Mouse (Mus musculus): ENCODE results near the gene Lamb3.
"Not testable (repeated sequence)": the region's sequence is repeated elsewhere in the genome, so short reads cannot be mapped to it uniquely, and the experiment has no call there.

The Lamb3 gene

GRCm38 (mm10) chr1:193250026-193250425, 42.5 kb downstream of the Lamb3 start:
- DNase-seq: no peak

GRCm38 (mm10) chr1:193251386-193251785, 43.9 kb downstream of the Lamb3 start:
- no peak for DNase-seq

- no peak for DNase-seq
These were observed 45.1 kb downstream of the Lamb3 start for GRCm38 (mm10) chr1:193252616-193253015.

GRCm38 (mm10) chr1:193253895-193254294, 46.4 kb downstream of the Lamb3 start:
- DNase-seq: not testable (repeated sequence)

GRCm38 (mm10) chr1:193255032-193255431, 47.5 kb downstream of the Lamb3 start:
- DNase-seq: no peak

- peak in 1 of 2 experiments; percentile 54 for DNase-seq
These were observed 48.2 kb downstream of the Lamb3 start for GRCm38 (mm10) chr1:193255488-193256288.

GRCm38 (mm10) chr1:193256289-193256577, 48.7 kb downstream of the Lamb3 start:
- DNase-seq: no peak

GRCm38 (mm10) chr1:193256621-193257098, 49.2 kb downstream of the Lamb3 start:
- DNase-seq: no peak

GRCm38 (mm10) chr1:193259559-193259958, 52.1 kb downstream of the Lamb3 start:
- DNase-seq: no peak

- DNase-seq: no peak
These were observed 54.5 kb downstream of the Lamb3 start for GRCm38 (mm10) chr1:193261897-193262548.

- no peak for DNase-seq
These were observed 55.8 kb downstream of the Lamb3 start for GRCm38 (mm10) chr1:193263026-193263907.

- DNase-seq: peak; percentile 61 to 86
These were observed 56.6 kb downstream of the Lamb3 start, which contains the start of gene Hsd11b1 for GRCm38 (mm10) chr1:193263955-193264598. TSS of gene Hsd11b1 (minus strand) at chr1:193264075.

- DNase-seq: no peak
These were observed 58.2 kb downstream of the Lamb3 start for GRCm38 (mm10) chr1:193265734-193266133.

- no peak for DNase-seq
These were observed 63.7 kb downstream of the Lamb3 start for GRCm38 (mm10) chr1:193270965-193271763.

GRCm38 (mm10) chr1:193272137-193272915, 64.8 kb downstream of the Lamb3 start:
- peak in 1 of 2 experiments; percentile 17 for DNase-seq

- peak; percentile 27 to 39 for DNase-seq
These were observed 65.6 kb downstream of the Lamb3 start, which contains the start of gene G0s2 for GRCm38 (mm10) chr1:193272916-193273601. TSS of gene G0s2 (minus strand) at chr1:193273217.

GRCm38 (mm10) chr1:193274407-193275071, 67.0 kb downstream of the Lamb3 start:
- no peak for DNase-seq

GRCm38 (mm10) chr1:193278414-193279045, 71.0 kb downstream of the Lamb3 start:
- no peak for DNase-seq

- DNase-seq: no peak
These were observed 72.0 kb downstream of the Lamb3 start for GRCm38 (mm10) chr1:193279492-193279891.
